Mouse (Mus musculus): ENCODE measurements around the gene Ank3. TPM values are rescaled to one million over a fixed set of nuclear protein-coding genes. Genes with fewer than 3 reads are reported as not detected.

Gene Ank3
- polyA plus RNA-seq, 1 experiment from 2014 or later, result 136 TPM

DNA sequence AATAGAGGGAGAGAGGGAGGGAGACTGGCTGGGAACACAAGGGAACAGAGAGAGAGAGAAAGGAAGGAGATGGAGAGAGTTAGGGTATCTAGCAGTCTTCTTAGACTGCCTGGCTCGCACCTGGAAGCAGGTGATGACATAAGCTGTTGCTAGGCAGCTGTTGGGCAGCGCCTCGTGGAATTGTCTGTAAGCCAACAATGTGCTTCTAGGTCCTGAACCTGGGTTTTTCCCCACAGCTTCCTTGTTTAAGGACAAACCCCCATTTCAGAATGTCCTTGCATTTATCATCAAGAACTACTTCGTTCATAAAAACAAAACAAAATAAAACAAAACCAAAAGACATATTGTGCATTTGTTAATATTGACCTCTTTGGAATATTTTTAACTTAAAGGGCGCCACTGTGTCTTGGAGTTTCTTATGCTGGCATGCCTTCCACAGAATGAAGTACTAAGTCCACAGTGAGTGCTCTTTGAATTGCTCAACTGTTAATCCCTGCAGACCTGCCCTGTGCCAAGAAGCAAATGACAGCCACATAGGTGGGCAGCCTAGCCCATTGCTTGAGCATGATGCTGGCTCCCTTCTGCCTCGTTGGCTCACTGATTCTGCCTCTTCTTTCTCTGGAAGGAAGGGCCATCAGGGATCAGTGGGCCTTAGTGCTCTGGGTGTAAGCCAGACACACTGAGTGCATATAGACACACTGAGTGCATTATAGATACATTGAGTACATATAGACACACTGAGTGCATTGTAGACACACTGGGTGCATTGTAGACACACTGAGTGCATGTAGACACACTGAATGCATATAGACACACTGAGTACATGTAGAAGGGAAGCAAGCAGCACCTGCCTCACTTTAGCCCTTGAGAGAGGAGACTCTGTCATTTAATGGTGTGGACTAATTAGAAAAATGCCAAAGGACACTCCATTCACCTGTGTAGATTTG lies 668.9 kb downstream of the Ank3 start:
- 0 out of 2 replicates have a peak, but pooled peaks cover 5% of the 10 kb centered on the region for H3K4me1 ChIP-seq (replicated peaks; ENCODE audit: control insufficient read depth, insufficient read depth, low read length)
- no peak overlapping the region for H3K9ac ChIP-seq
- peak; percentile 5 for DNase-seq (ENCODE audit: low spot score)
- H3K27ac ChIP-seq, result peak overlapping the region; percentile 8; the same call in 1 of the 2 replicates
- H3K4me3 ChIP-seq (replicated peaks; ENCODE audit: low read length), result no peak overlapping the region
- no peaks in the 10 kb centered on the region for H3K36me3 ChIP-seq (replicated peaks; ENCODE audit: control insufficient read depth, insufficient read depth)
- 0 out of 2 replicates have a peak, but pooled peaks cover 8% of the 10 kb centered on the region for H3K9me3 ChIP-seq (ENCODE audit: control insufficient read depth, low read length)
- no peak for ATAC-seq (ENCODE audit: low FRiP score)
- no peaks in the 10 kb centered on the region for H3K27me3 ChIP-seq (ENCODE audit: control insufficient read depth, insufficient read depth, low read length)
- 53% methylated on average over 6 of the region's 6 CpGs for WGBS
- H3K4me2 ChIP-seq (replicated peaks), result no peak overlapping the region

DNA sequence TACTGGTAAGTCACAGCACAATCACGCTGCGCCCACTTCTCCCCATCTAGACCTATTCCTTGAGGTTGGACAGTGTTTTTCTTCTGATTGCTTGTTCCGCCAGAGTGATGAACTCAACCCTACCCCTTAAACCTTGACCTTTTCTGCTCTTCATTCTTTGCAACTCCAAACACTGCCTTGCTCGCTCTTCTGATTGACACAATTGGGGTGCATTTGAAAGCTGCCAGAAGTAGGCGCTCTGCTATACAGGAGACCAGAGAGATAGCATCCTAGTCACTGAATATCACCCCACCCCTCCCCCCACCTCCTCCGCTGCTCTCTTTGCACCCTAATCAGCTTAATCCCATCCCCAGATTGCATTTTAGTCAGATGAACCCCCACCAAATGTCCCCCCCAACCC lies 670.7 kb downstream of the Ank3 start:
- WGBS, result 60% methylated on average over 6 of the region's 6 CpGs
- no peak overlapping the region for H3K27ac ChIP-seq
- no peak overlapping the region for H3K4me3 ChIP-seq (replicated peaks; ENCODE audit: low read length)
- H3K9me3 ChIP-seq (ENCODE audit: control insufficient read depth, low read length), result 0 out of 2 replicates have a peak, but pooled peaks cover 8% of the 10 kb centered on the region
- no peak overlapping the region for H3K4me2 ChIP-seq (replicated peaks)
- DNase-seq (ENCODE audit: low spot score), result no peak
- 0 out of 2 replicates have a peak, but pooled peaks cover 5% of the 10 kb centered on the region for H3K4me1 ChIP-seq (replicated peaks; ENCODE audit: control insufficient read depth, insufficient read depth, low read length)
- ATAC-seq (ENCODE audit: low FRiP score), result no peak
- no peaks in the 10 kb centered on the region for H3K36me3 ChIP-seq (replicated peaks; ENCODE audit: control insufficient read depth, insufficient read depth)
- H3K27me3 ChIP-seq (ENCODE audit: control insufficient read depth, insufficient read depth, low read length), result no peaks in the 10 kb centered on the region
- H3K9ac ChIP-seq, result no peak overlapping the region

DNA sequence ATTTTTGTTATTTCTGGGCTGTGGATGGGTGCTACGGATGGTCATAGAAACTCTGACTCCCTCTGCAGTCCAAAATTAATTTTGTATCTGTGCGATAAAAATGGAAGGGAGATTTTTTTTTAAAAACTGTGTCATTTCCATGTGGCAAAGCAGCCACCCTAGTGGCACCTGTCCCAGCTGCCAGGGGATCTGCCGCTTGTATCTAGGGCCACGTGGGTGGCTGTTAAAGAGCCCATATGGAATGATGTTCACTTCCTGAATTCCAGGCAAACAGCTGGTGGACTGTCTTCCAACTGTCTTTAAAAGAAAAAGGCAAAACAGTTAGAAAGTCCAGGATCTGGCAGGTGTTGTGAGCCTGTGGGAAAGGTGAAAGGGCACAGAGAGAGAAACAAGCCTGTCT lies 672.8 kb downstream of the Ank3 start:
- ATAC-seq (ENCODE audit: low FRiP score), result no peak
- H3K27ac ChIP-seq, result no peak overlapping the region
- 0 out of 2 replicates have a peak, but pooled peaks cover 5% of the 10 kb centered on the region for H3K4me1 ChIP-seq (replicated peaks; ENCODE audit: control insufficient read depth, insufficient read depth, low read length)
- DNase-seq (ENCODE audit: low spot score), result no peak
- 0 out of 2 replicates have a peak, but pooled peaks cover 8% of the 10 kb centered on the region for H3K9me3 ChIP-seq (ENCODE audit: control insufficient read depth, low read length)
- H3K36me3 ChIP-seq (replicated peaks; ENCODE audit: control insufficient read depth, insufficient read depth), result no peaks in the 10 kb centered on the region
- H3K27me3 ChIP-seq (ENCODE audit: control insufficient read depth, insufficient read depth, low read length), result no peaks in the 10 kb centered on the region
- H3K9ac ChIP-seq, result no peak overlapping the region
- no peak overlapping the region for H3K4me2 ChIP-seq (replicated peaks)
- 89% methylated on average over 4 of the region's 4 CpGs for WGBS
- no peak overlapping the region for H3K4me3 ChIP-seq (replicated peaks; ENCODE audit: low read length)

Other genes with a start within 250 kb of the Ank3 start
- 15.2 and 19.8 TPM in 2 replicates for gene Rhobtb1, start 247.3 kb upstream of the Ank3 start, polyA plus RNA-seq (2014; fragmentation: Nextera tagmentation; extraction: Ambion mirVana)
- gene A930033H14Rik, start 185.7 kb upstream of the Ank3 start, polyA plus RNA-seq (2014; fragmentation: Nextera tagmentation; extraction: Ambion mirVana), result 0.89 and 2.0 TPM in 2 replicates
- 83.3 and 89.3 TPM in 2 replicates for gene Cdk1, start 45.8 kb upstream of the Ank3 start, polyA plus RNA-seq (2014; fragmentation: Nextera tagmentation; extraction: Ambion mirVana)